In genomic region chr15:81950716-81951115, GRCm38 (mm10) we compare ENCODE assay signal across 25 mouse cellular contexts. TPM values are rescaled to one million over a fixed set of nuclear protein-coding genes. Genes with fewer than 3 reads are reported as not detected.
DNase-seq lines count a peak whose midpoint lies in the region; ATAC-seq and TF ChIP-seq lines count a peak whose summit lies in the region.
"Had no signal": no experiment of that assay in that cellular context is flagged by ENCODE, and none has a peak within 500 bp of the region (broad histone marks: within the 10 kb centered on the region; RNA-seq: fewer than 3 reads in every experiment).

No protein-coding gene starts in this region.

- H3K27ac ChIP-seq in heart, postnatal 0 days (ENCODE audit: low read depth): no peak overlapping the region
- H3K27ac ChIP-seq: embryonic facial prominence, embryonic 13.5 days; embryonic facial prominence, embryonic 15.5 days; forebrain, embryonic 10.5 days; forebrain, embryonic 12.5 days had no signal

- peaks cover 6% of the 10 kb centered on the region for H3K36me3 ChIP-seq in heart, postnatal 0 days (replicated peaks; ENCODE audit: control insufficient read depth, insufficient read depth, low read length)

- TF ChIP-seq EP300 in heart, postnatal 0 days (IDR thresholded peaks at IDR 0.05; ENCODE audit: low read depth): no peak

- no peaks in the 10 kb centered on the region for H3K27me3 ChIP-seq in heart, postnatal 0 days (ENCODE audit: control insufficient read depth, insufficient read depth, low read length)
- H3K27me3 ChIP-seq: embryonic facial prominence, embryonic 13.5 days; embryonic facial prominence, embryonic 15.5 days; forebrain, embryonic 12.5 days had no signal

- H3K4me2 ChIP-seq in heart, postnatal 0 days (ENCODE audit: low read depth, low read length): no peak overlapping the region
- H3K4me2 ChIP-seq: embryonic facial prominence, embryonic 13.5 days; embryonic facial prominence, embryonic 15.5 days; forebrain, embryonic 12.5 days had no signal

- no peak for TF ChIP-seq CTCF in heart, postnatal 0 days (IDR thresholded peaks at IDR 0.05; ENCODE audit: low read depth)

- H3K9me3 ChIP-seq in heart, postnatal 0 days (replicated peaks; ENCODE audit: control insufficient read depth, low read length): no peaks in the 10 kb centered on the region
- H3K9me3 ChIP-seq: embryonic facial prominence, embryonic 13.5 days; embryonic facial prominence, embryonic 15.5 days; forebrain, embryonic 10.5 days; forebrain, embryonic 12.5 days had no signal

- ATAC-seq in heart, postnatal 0 days (ENCODE audit: insufficient read depth, low read depth): peak; percentile 17; the same call in 1 of the 2 replicates
- ATAC-seq: forebrain, embryonic 14.5 days; forebrain, embryonic 16.5 days had no signal

- H3K4me3 ChIP-seq in heart, postnatal 0 days (ENCODE audit: low read depth, low read length): no peak overlapping the region
- H3K4me3 ChIP-seq: embryonic facial prominence, embryonic 13.5 days; embryonic facial prominence, embryonic 15.5 days; erythroblast, embryonic 14.5 days; forebrain, embryonic 10.5 days; forebrain, embryonic 12.5 days had no signal

- no peak overlapping the region for H3K9ac ChIP-seq in heart, postnatal 0 days (replicated peaks; ENCODE audit: low read depth, low read length)
- H3K9ac ChIP-seq: embryonic facial prominence, embryonic 13.5 days; embryonic facial prominence, embryonic 15.5 days; forebrain, embryonic 12.5 days had no signal

- DNase-seq in heart, adult 11 months: peak; percentile 77
- DNase-seq in heart, adult 18-20 months: no peak
- DNase-seq in heart, postnatal 0 days (ENCODE audit: low spot score): no peak
- no peak for DNase-seq in heart, postnatal 4 days
- DNase-seq: adrenal gland, adult 2 months; adrenal gland, postnatal 10 days; adrenal gland, postnatal 25 days; cerebellum, adult 11 months; cerebellum, postnatal 14 days; cerebellum, postnatal 36 days; embryo, embryonic 11 days had no signal

- H3K4me1 ChIP-seq in heart, postnatal 0 days (ENCODE audit: control insufficient read depth, insufficient read depth): no peaks in the 10 kb centered on the region
- H3K4me1 ChIP-seq: embryonic facial prominence, embryonic 13.5 days; embryonic facial prominence, embryonic 15.5 days; forebrain, embryonic 12.5 days had no signal

- 85% methylated on average over 5 of the region's 5 CpGs for WGBS in heart, postnatal 0 days

RNA-seq across cellular contexts. Expression of gene Pmm1, which starts 10.0 kb away (rescaled TPM):
- total RNA-seq in heart, adult 18-20 months (2021): 10 to 100 TPM; 24.7 to 31.4 TPM
- total RNA-seq in heart, postnatal 0 days (2014; rRNA removed; ENCODE audit: low replicate concordance): 19.8 and 27.0 TPM in 2 replicates
- 17.8 and 19.1 TPM in 2 replicates for polyA plus RNA-seq in heart, postnatal 0 days (2015; fragmentation: Nextera tagmentation; extraction: Ambion mirVana)
- total RNA-seq in heart, postnatal 4 days (2021): 10 to 100 TPM; 21.1 to 22.2 TPM

RNA-seq across cellular contexts. Expression of gene Csdc2, which starts 14.2 kb away (rescaled TPM):
- 10 to 100 TPM; 54.7 to 62.7 TPM for total RNA-seq in heart, adult 18-20 months (2021)
- total RNA-seq in heart, postnatal 0 days (2014; rRNA removed; ENCODE audit: low replicate concordance): 2.0 and 2.8 TPM in 2 replicates
- 7.7 and 7.9 TPM in 2 replicates for polyA plus RNA-seq in heart, postnatal 0 days (2015; fragmentation: Nextera tagmentation; extraction: Ambion mirVana)
- total RNA-seq in heart, postnatal 4 days (2021): 1 to 10 TPM; 6.3 to 8.8 TPM
- total RNA-seq: common myeloid progenitor, adult 5-6 weeks; MEL had no signal
- polyA plus RNA-seq: erythroblast, embryonic 14.5 days had no signal

RNA-seq across cellular contexts. Expression of gene Polr3h, which starts 24.7 kb away (rescaled TPM):
- total RNA-seq in heart, adult 18-20 months (2021): 10 to 100 TPM in 1 of 2 experiments, 1 to 10 TPM in 1; 7.8 to 10.7 TPM
- total RNA-seq in heart, postnatal 0 days (2014; rRNA removed; ENCODE audit: low replicate concordance): 8.4 and 14.8 TPM in 2 replicates
- polyA plus RNA-seq in heart, postnatal 0 days (2015; fragmentation: Nextera tagmentation; extraction: Ambion mirVana): 315 and 321 TPM in 2 replicates
- total RNA-seq in heart, postnatal 4 days (2021): 1 to 10 TPM; 7.9 to 9.1 TPM

RNA-seq across cellular contexts. Expression of gene 1700029P11Rik, which starts 29.6 kb away (rescaled TPM):
- not detected for total RNA-seq in heart, adult 18-20 months (2021)
- total RNA-seq in heart, postnatal 0 days (2014; rRNA removed; ENCODE audit: low replicate concordance): not detected in 2 replicates
- polyA plus RNA-seq in heart, postnatal 0 days (2015; fragmentation: Nextera tagmentation; extraction: Ambion mirVana): not detected in 2 replicates
- total RNA-seq in heart, postnatal 4 days (2021): not detected
- total RNA-seq: adrenal gland, adult 2 months; adrenal gland, postnatal 10 days; adrenal gland, postnatal 25 days; adrenal gland, postnatal 4 days; common myeloid progenitor, adult 5-6 weeks; MEL had no signal
- polyA plus RNA-seq: adrenal gland, adult 2 months; brain, embryonic 14.5 days; C2C12; cerebellum, adult 2 months; embryonic facial prominence, embryonic 11.5 days; embryonic facial prominence, embryonic 13.5 days; embryonic facial prominence, embryonic 15.5 days; erythroblast, embryonic 14.5 days; forebrain, embryonic 10.5 days; forebrain, embryonic 12.5 days; forebrain, embryonic 14.5 days; forebrain, embryonic 16.5 days had no signal

RNA-seq across cellular contexts. Expression of gene Xrcc6, which starts 36.9 kb away (rescaled TPM):
- 10 to 100 TPM; 24.6 to 25.3 TPM for total RNA-seq in heart, adult 18-20 months (2021)
- total RNA-seq in heart, postnatal 0 days (2014; rRNA removed; ENCODE audit: low replicate concordance): 25.2 and 37.2 TPM in 2 replicates
- polyA plus RNA-seq in heart, postnatal 0 days (2015; fragmentation: Nextera tagmentation; extraction: Ambion mirVana): 36.8 and 39.0 TPM in 2 replicates
- total RNA-seq in heart, postnatal 4 days (2021): 10 to 100 TPM; 26.6 to 27.4 TPM

Comparison
In these comparisons a context has a peak if more than half of its experiments do, and no peak if none do; other contexts are left out.
1. RNA of gene Csdc2, which starts 14.2 kb away (total RNA-seq): 54.7 to 62.7 TPM in heart, adult 18-20 months; 6.3 to 8.8 TPM in heart, postnatal 4 days and 2.0 to 2.8 TPM in heart, postnatal 0 days; every median in the first group is over 4 times any median in the second.